Mouse (Mus musculus) embryonic facial prominence, embryonic 11.5 days (tissue): ENCODE results near the gene Pds5b. TPM values are rescaled to one million over a fixed set of nuclear protein-coding genes. Genes with fewer than 3 reads are reported as not detected.
A peak's percentile ranks its signal among the peaks of the same experiment; 100 is the strongest.
"Not testable (repeated sequence)": the region's sequence is repeated elsewhere in the genome, so short reads cannot be mapped to it uniquely, and the experiment has no call there.

ENCODE experiments used
- ATAC-seq: fragments of 200-750 bp; cut with Nextera tagmentation; replicated peaks from 2 replicates; pipeline ENCODE4 v1.8.0; 2017; ENCODE audit warnings: low read depth; ENCODE audit not compliant: insufficient number of reproducible peaks, low FRiP score, low TSS enrichment
- DNase-seq: peaks from one replicate; pipeline ENCODE4 v3.0.0-alpha.2; 2015; ENCODE audit warnings: low spot score
- H3K27ac ChIP-seq: fragments of 300-500 bp; sonication (generic); replicated peaks from 2 replicates; pipeline ENCODE4 v1.5.1; 2014; ENCODE audit warnings: mild to moderate bottlenecking, low read depth, low read length, control low read depth
- H3K27me3 ChIP-seq: fragments of 300-500 bp; sonication (generic); 2 replicates; pipeline ENCODE4 v1.6.1; 2014; ENCODE audit warnings: mild to moderate bottlenecking, low read length, moderate library complexity, mixed read lengths; ENCODE audit not compliant: control insufficient read depth, insufficient read depth
- H3K36me3 ChIP-seq: fragments of 300-500 bp; sonication (generic); replicated peaks from 2 replicates; pipeline ENCODE4 v1.6.1; 2014; ENCODE audit warnings: low read depth, mild to moderate bottlenecking, low read length, moderate library complexity, mixed read lengths; ENCODE audit not compliant: control insufficient read depth, insufficient read depth
- H3K4me1 ChIP-seq: fragments of 300-500 bp; sonication (generic); 2 replicates; pipeline ENCODE4 v1.6.1; 2014; ENCODE audit warnings: low read length, mixed read lengths; ENCODE audit not compliant: control insufficient read depth, insufficient read depth
- H3K4me2 ChIP-seq: fragments of 300-500 bp; sonication (generic); 2 replicates; pipeline ENCODE4 v1.6.1; 2014; ENCODE audit warnings: low read depth, mild to moderate bottlenecking, control low read depth, low read length, moderate library complexity
- H3K4me3 ChIP-seq: fragments of 300-500 bp; sonication (generic); 2 replicates; pipeline ENCODE4 v1.5.1; 2014; ENCODE audit warnings: low read depth, low read length, control low read depth
- H3K9ac ChIP-seq: fragments of 300-500 bp; sonication (generic); replicated peaks from 2 replicates; pipeline ENCODE4 v1.6.1; 2014; ENCODE audit warnings: mild to moderate bottlenecking, control low read depth, low read length
- H3K9me3 ChIP-seq: fragments of 300-500 bp; sonication (generic); replicated peaks from 2 replicates; pipeline ENCODE4 v1.6.1; 2016; ENCODE audit warnings: mild to moderate bottlenecking, low read length, inconsistent platforms, mixed read lengths; ENCODE audit not compliant: control insufficient read depth
- WGBS: fragments of 180-500 bp; shearing (Covaris S2); extraction: QIAGEN DNeasy Blood & Tissue Kit; methylation state at CpG from one replicate; pipeline ENCODE4 v1.1.7; 2014; 5-methylcytosine and 5-hydroxymethylcytosine counted together
- polyA plus RNA-seq: library from polyadenylated mRNA; unstranded; fragments of >200 nt; fragmentation: Nextera tagmentation; extraction: Ambion mirVana; gene quantifications from 2 replicates; pipeline ENCODE4 v1.2.1, GENCODE M21; 2014

The Pds5b gene
- 50.9 and 56.5 TPM in 2 replicates for polyA plus RNA-seq

- peak within 1 kb of the TSS; percentile 98 for H3K9ac ChIP-seq
- H3K36me3 ChIP-seq = no peaks in the 10 kb centered on the region
- ATAC-seq = peak; percentile 95
- peak within 1 kb of the TSS; percentile 97 for H3K27ac ChIP-seq
- WGBS = 15% methylated on average over 45 of the region's 49 CpGs
- no peaks in the 10 kb centered on the region for H3K4me1 ChIP-seq
- no peaks in the 10 kb centered on the region for H3K27me3 ChIP-seq
- DNase-seq = peak; percentile 96
- H3K4me3 ChIP-seq = peak within 1 kb of the TSS; percentile 89
- H3K9me3 ChIP-seq = no peaks in the 10 kb centered on the region
- peak within 1 kb of the TSS; percentile 57 for H3K4me2 ChIP-seq
Observed at GRCm38 (mm10) chr5:150673153-150673835, at the start of gene Pds5b. TSS of gene Pds5b (plus strand) at chr5:150673739.

- H3K27ac ChIP-seq = no peak overlapping the region
- H3K4me1 ChIP-seq = no peaks in the 10 kb centered on the region
- ATAC-seq (no peak), DNase-seq (no peak)
- WGBS = 96% methylated on average over 7 of the region's 7 CpGs
- H3K27me3 ChIP-seq = no peaks in the 10 kb centered on the region
- no peak overlapping the region for H3K9ac ChIP-seq
- H3K9me3 ChIP-seq = no peaks in the 10 kb centered on the region
- H3K36me3 ChIP-seq = no peaks in the 10 kb centered on the region
- H3K4me2 ChIP-seq = no peak overlapping the region
- H3K4me3 ChIP-seq = no peak overlapping the region
Observed at GRCm38 (mm10) chr5:150625528-150625927, 48.0 kb upstream of the Pds5b start.

GRCm38 (mm10) chr5:150629272-150629671 is 44.3 kb upstream of the Pds5b start:
- no peaks in the 10 kb centered on the region for H3K27me3 ChIP-seq
- H3K36me3 ChIP-seq = no peaks in the 10 kb centered on the region
- H3K27ac ChIP-seq = no peak overlapping the region
- no peak for DNase-seq
- H3K4me1 ChIP-seq = no peaks in the 10 kb centered on the region
- no peak overlapping the region for H3K4me3 ChIP-seq
- no peak overlapping the region for H3K9ac ChIP-seq
- 92% methylated on average over 1 of the region's 1 CpGs for WGBS
- no peak for ATAC-seq
- no peak overlapping the region for H3K4me2 ChIP-seq
- no peaks in the 10 kb centered on the region for H3K9me3 ChIP-seq

- no peak for ATAC-seq
- H3K4me3 ChIP-seq = no peak overlapping the region
- 89% methylated on average over 2 of the region's 2 CpGs for WGBS
- DNase-seq = no peak
- H3K4me1 ChIP-seq = no peaks in the 10 kb centered on the region
- no peaks in the 10 kb centered on the region for H3K9me3 ChIP-seq
- H3K27me3 ChIP-seq = no peaks in the 10 kb centered on the region
- no peak overlapping the region for H3K27ac ChIP-seq
- H3K4me2 ChIP-seq = no peak overlapping the region
- no peaks in the 10 kb centered on the region for H3K36me3 ChIP-seq
- no peak overlapping the region for H3K9ac ChIP-seq
Observed at GRCm38 (mm10) chr5:150629692-150630091, 43.8 kb upstream of the Pds5b start.

- Histone ChIP-seq H3K4me2 (no peak overlapping the region), H3K4me3 (no peak overlapping the region), H3K27me3 (no peaks in the 10 kb centered on the region), H3K27ac (no peak overlapping the region), H3K9me3 (no peaks in the 10 kb centered on the region), H3K36me3 (no peaks in the 10 kb centered on the region; the same call in 1 of the 2 replicates), H3K4me1 (no peaks in the 10 kb centered on the region), H3K9ac (no peak overlapping the region)
- DNase-seq (no peak), ATAC-seq (no peak)
- WGBS = 92% methylated on average over 3 of the region's 3 CpGs
Observed at GRCm38 (mm10) chr5:150641440-150641839, 32.1 kb upstream of the Pds5b start.

GRCm38 (mm10) chr5:150643390-150643789 is 30.1 kb upstream of the Pds5b start:
- not testable (repeated sequence) for DNase-seq, H3K4me3 ChIP-seq, H3K27ac ChIP-seq, H3K36me3 ChIP-seq, H3K9me3 ChIP-seq, ATAC-seq, H3K4me2 ChIP-seq, H3K4me1 ChIP-seq, H3K27me3 ChIP-seq, H3K9ac ChIP-seq
- 95% methylated on average over 4 of the region's 4 CpGs for WGBS

- no peak overlapping the region for H3K4me2 ChIP-seq
- no peak for DNase-seq
- H3K27ac ChIP-seq = no peak overlapping the region
- no peak overlapping the region for H3K4me3 ChIP-seq
- no peaks in the 10 kb centered on the region for H3K27me3 ChIP-seq
- H3K9ac ChIP-seq = no peak overlapping the region
- ATAC-seq = no peak
- no peaks in the 10 kb centered on the region for H3K9me3 ChIP-seq
- no peaks in the 10 kb centered on the region; the same call in none of the 2 replicates for H3K36me3 ChIP-seq
- H3K4me1 ChIP-seq = no peaks in the 10 kb centered on the region
- 95% methylated on average over 4 of the region's 4 CpGs for WGBS
Observed at GRCm38 (mm10) chr5:150644926-150645325, 28.6 kb upstream of the Pds5b start.

GRCm38 (mm10) chr5:150652578-150652977 is 21.0 kb upstream of the Pds5b start:
- WGBS = 92% methylated on average over 2 of the region's 2 CpGs
- Histone ChIP-seq H3K4me2 (no peak overlapping the region), H3K4me3 (no peak overlapping the region), H3K9ac (no peak overlapping the region), H3K9me3 (no peaks in the 10 kb centered on the region), H3K4me1 (no peaks in the 10 kb centered on the region), H3K27ac (no peak overlapping the region), H3K36me3 (no peaks in the 10 kb centered on the region; the same call in 1 of the 2 replicates), H3K27me3 (no peaks in the 10 kb centered on the region)
- no peak for ATAC-seq
- DNase-seq = no peak
